ENCODE assay signal across 8 mouse cellular contexts in the genomic region with DNA sequence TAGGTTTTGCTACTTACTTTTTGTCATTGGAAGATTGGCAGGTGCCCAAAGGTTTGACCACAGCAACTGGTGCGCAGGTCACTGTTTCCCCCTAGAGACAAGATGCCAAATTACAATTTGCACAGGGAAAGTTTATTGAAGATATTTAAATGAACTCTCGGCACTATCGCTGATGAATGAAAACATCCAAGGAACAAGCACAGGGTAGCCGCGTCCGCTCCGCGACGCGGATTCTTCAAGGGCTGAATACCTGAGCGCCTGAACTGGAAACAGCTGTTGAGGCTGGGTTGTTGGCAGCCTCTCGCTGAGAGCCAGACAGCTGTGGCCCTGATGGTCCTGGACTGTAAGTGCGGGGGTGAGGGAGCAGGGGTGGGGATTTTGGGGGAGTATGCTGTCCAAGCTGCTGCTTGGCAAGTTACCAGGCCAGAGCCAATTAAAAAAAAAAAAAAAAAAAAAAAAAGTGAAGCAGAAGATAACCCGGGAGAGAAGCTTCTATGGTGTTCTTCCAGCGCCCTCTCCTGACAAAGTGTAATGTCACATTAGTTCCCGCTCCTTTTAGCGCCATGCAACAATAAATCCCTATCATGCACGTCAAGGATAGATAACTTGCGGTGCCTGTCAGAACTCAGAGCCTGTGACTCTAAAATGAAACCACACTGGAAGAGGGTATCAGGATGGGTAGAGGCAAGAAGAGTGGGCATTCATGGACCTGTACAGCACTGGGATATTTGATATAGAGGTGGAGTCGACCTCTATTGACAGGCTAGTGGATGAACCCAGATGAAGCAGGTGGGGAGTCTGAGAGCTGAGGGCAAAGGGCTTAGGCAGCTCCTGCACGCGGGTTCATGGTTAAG. TPM values are rescaled to one million over a fixed set of nuclear protein-coding genes. Genes with fewer than 3 reads are reported as not detected.
DNase-seq lines count a peak whose midpoint lies in the region; ATAC-seq and TF ChIP-seq lines count a peak whose summit lies in the region.

No protein-coding gene starts in this region.

- H3K9ac ChIP-seq in hindbrain, embryonic 13.5 days, result 0 out of 2 replicates have a peak overlapping the region, but pooled peaks have one; percentile 11

- H3K9me3 ChIP-seq in hindbrain, embryonic 13.5 days, result no peaks in the 10 kb centered on the region

- WGBS in hindbrain, embryonic 13.5 days, result 22% methylated on average over 22 of the region's 22 CpGs

- H3K4me3 ChIP-seq in testis, adult 2 months (ENCODE audit: control insufficient read depth, low read depth, low read length), result peak overlapping the region; percentile 87
- H3K4me3 ChIP-seq in embryonic fibroblast, embryonic 13.5 days (ENCODE audit: insufficient read depth, low read length), result peak overlapping the region; percentile 17; the same call in 1 of the 2 replicates
- peak overlapping the region; percentile 28 for H3K4me3 ChIP-seq in hindbrain, embryonic 13.5 days

- H3K4me2 ChIP-seq in hindbrain, embryonic 13.5 days, result peak overlapping the region; percentile 54

- peak; percentile 61; the same call in 1 of the 2 replicates for ATAC-seq in hindbrain, embryonic 13.5 days (ENCODE audit: low FRiP score)

- no peak for TF ChIP-seq CTCF in testis, adult 2 months (IDR thresholded peaks at IDR 0.05; ENCODE audit: control insufficient read depth, insufficient read depth, insufficient replicate concordance, low read depth, low read length)
- no peak for TF ChIP-seq CTCF in embryonic fibroblast, embryonic 13.5 days (IDR thresholded peaks at IDR 0.05; ENCODE audit: borderline replicate concordance, insufficient read depth, low read length)

- TF ChIP-seq POLR2A in testis, adult 2 months (IDR thresholded peaks at IDR 0.05; ENCODE audit: control insufficient read depth, low read depth, low read length), result no peak
- TF ChIP-seq POLR2A in embryonic fibroblast, embryonic 13.5 days (IDR thresholded peaks at IDR 0.05; ENCODE audit: low read depth, low read length), result no peak

- H3K36me3 ChIP-seq in testis, adult 2 months (ENCODE audit: control insufficient read depth, insufficient read depth, low read length), result no peaks in the 10 kb centered on the region
- H3K36me3 ChIP-seq in hindbrain, embryonic 13.5 days, result no peaks in the 10 kb centered on the region

- no peak for DNase-seq in testis, postnatal 14 days (ENCODE audit: low spot score)
- peak; percentile 54 to 64 for DNase-seq in layer of hippocampus, postnatal 10 days (ENCODE audit: low spot score in 2 of 2)
- DNase-seq in lung, postnatal 10 days, result peak; percentile 45
- DNase-seq in right cerebral cortex, postnatal 36 days (ENCODE audit: low spot score in 2 of 2), result peak; percentile 18 to 19
- no peak for DNase-seq in T-cell, adult 2 months (ENCODE audit: low spot score)

- peaks cover 12% of the 10 kb centered on the region for H3K4me1 ChIP-seq in testis, adult 2 months (ENCODE audit: control insufficient read depth, insufficient read depth, low read length)
- H3K4me1 ChIP-seq in embryonic fibroblast, embryonic 13.5 days (ENCODE audit: control insufficient read depth, insufficient read depth, low read length), result no peaks in the 10 kb centered on the region; the same call in 1 of the 2 replicates
- peaks cover 5% of the 10 kb centered on the region for H3K4me1 ChIP-seq in hindbrain, embryonic 13.5 days (replicated peaks)

- H3K27me3 ChIP-seq in testis, adult 2 months (ENCODE audit: control insufficient read depth, insufficient read depth, low read length), result no peaks in the 10 kb centered on the region
- peaks cover 8% of the 10 kb centered on the region; the same call in 1 of the 2 replicates for H3K27me3 ChIP-seq in hindbrain, embryonic 13.5 days

- H3K27ac ChIP-seq in testis, adult 2 months (ENCODE audit: control insufficient read depth, insufficient read depth, low read depth, low read length), result no peak overlapping the region
- H3K27ac ChIP-seq in embryonic fibroblast, embryonic 13.5 days (ENCODE audit: insufficient read depth, low read length), result no peak overlapping the region
- no peak overlapping the region for H3K27ac ChIP-seq in hindbrain, embryonic 13.5 days

RNA-seq across cellular contexts. Expression of a gene that starts 1.0 kb away (rescaled TPM):
- polyA plus RNA-seq in testis, adult 2 months (2012; rRNA removed), result 11.6 and 16.2 TPM in 2 replicates
- not detected in 2 replicates for polyA plus RNA-seq in embryonic fibroblast, embryonic 13.5 days (2011; ENCODE audit: insufficient read length, low read depth, missing spikeins)
- polyA plus RNA-seq in hindbrain, embryonic 13.5 days (2015; fragmentation: Nextera tagmentation; extraction: Ambion mirVana), result not detected in 2 replicates
- under 1 TPM in 1 of 2 experiments, not detected in 1; 0.25 TPM for total RNA-seq in layer of hippocampus, postnatal 10 days (2021)

Comparison
In these comparisons a context has a peak if more than half of its experiments do, and no peak if none do; other contexts are left out.
1. H3K4me3 ChIP-seq: peak in every context shown above with its lines; median percentile 87 in testis, adult 2 months; 28 in hindbrain, embryonic 13.5 days; 17 in embryonic fibroblast, embryonic 13.5 days.
2. DNase-seq: peak in layer of hippocampus, postnatal 10 days (2 of 2), lung, postnatal 10 days (single experiment) and right cerebral cortex, postnatal 36 days (2 of 2); none in testis, postnatal 14 days (single experiment) and T-cell, adult 2 months (single experiment).
3. RNA of a gene that starts 1.0 kb away (polyA plus RNA-seq): 11.6 to 16.2 TPM in testis, adult 2 months; not detected in embryonic fibroblast, embryonic 13.5 days and not detected in hindbrain, embryonic 13.5 days; every median in the first group is over 10 times any median in the second.